Mouse (Mus musculus): ENCODE results near the gene Ifitm2. TPM values are rescaled to one million over a fixed set of nuclear protein-coding genes. Genes with fewer than 3 reads are reported as not detected.

Gene Ifitm2
- polyA plus RNA-seq (2015; fragmentation: Nextera tagmentation; extraction: Ambion mirVana) = 798 and 816 TPM in 2 replicates

DNA sequence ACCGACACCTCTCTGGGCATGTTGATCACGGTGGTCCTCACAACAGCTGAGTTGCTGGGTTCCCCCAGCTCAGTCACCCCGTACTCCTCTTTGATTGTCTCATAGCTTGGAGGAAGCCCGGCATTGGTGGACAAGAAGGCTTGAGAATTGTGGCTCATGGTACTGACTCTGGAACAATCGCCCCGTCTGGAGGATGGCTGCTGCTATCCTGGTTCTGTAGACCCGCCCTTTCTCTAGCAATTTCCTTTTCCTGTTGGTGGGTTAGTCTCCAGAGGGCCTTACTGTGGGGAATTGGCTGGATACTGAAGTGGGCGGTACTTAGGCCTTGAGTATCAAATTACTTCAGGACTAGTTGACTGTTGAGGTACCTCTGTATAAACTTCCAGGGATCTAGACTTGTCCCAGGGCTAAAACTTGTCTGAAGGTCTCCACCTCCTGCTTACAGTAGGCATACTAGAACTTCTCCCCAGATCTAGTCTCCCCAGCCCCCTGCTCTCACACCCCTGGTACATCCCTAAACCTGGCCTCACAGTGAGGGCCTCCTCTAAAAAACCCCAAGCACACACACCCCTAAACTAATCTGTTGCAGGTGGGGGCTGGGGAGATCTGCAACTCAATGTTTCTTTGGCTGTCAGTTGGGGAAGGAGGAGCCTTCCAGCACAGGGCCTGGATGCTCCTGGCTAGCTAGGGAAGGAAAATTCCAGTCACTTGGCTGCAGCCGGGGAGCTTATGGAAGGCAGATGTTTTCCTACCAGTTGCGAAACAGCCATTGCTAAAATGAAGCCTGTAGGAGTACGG, at the start of gene Ifitm2, which contains the start of gene Gm45717:
TSS of gene Ifitm2 (minus strand) at position 230 of the 798 bp plus-strand sequence.
TSS of gene Gm45717 (minus strand) at position 180 of the 798 bp plus-strand sequence.
- Histone ChIP-seq H3K27ac (ENCODE audit: low read depth) (peak within 1 kb of the TSS; percentile 86), H3K9ac (replicated peaks) (peak within 1 kb of the TSS; percentile 72), H3K4me2 (ENCODE audit: low read depth, low read length) (peak within 1 kb of the TSS; percentile 80), H3K27me3 (ENCODE audit: insufficient read depth, low read length) (no peaks in the 10 kb centered on the region), H3K36me3 (replicated peaks; ENCODE audit: insufficient read depth, low read length) (0 out of 2 replicates have a peak, but pooled peaks cover 4% of the 10 kb centered on the region), H3K4me1 (ENCODE audit: insufficient read depth) (peaks cover 31% of the 10 kb centered on the region), H3K4me3 (ENCODE audit: low read depth, low read length) (peak within 1 kb of the TSS; percentile 66), H3K9me3 (ENCODE audit: low read length) (no peaks in the 10 kb centered on the region)
- WGBS (ENCODE audit: insufficient replicate concordance) = 11% methylated on average over 11 of the region's 11 CpGs
- ATAC-seq (peak; percentile 82), DNase-seq (peak; percentile 75)
- no peak for TF ChIP-seq CTCF (IDR thresholded peaks at IDR 0.05; ENCODE audit: low read depth)
- TF ChIP-seq EP300 (IDR thresholded peaks at IDR 0.05; ENCODE audit: low read depth) = peak; percentile 43; the same call in 1 of the 2 replicates

DNA sequence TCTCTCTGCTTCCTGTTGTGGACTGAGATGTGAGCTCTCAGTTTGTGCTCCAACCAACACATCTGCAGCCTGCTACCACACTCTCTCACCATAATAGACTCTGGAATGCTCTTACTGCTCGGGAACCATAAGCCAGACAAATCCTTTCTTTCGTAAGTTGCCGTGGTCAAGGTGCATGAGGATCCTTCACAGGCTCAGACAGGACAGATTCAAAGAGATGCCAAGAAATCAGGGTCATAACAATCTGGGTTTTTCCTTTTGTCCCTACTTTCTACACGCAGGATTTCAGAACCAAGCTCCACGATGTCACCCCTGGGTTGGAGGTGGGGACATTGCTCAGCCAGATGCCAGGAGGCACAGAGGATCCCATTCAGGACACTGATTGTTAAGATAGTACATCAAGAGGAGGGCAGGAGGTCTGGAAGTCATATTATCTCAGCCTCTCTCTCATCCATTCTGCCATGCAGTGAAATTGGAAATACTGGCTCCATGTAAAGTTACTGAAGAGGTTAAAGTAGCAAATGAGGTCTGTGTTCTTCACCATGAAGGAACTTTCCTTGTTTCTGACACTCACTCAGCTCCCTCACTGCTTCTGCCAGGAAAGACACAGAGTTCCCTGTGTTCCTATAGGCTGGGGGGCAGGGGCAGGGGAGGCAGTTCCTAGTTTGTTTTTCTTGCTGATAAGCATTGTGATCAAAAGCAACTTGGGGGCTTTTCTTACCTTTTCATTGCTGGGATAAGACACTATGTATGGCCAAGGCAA, 47.6 kb upstream of the Ifitm2 start:
- 75% methylated on average over 5 of the region's 5 CpGs for WGBS (ENCODE audit: insufficient replicate concordance)
- no peak for ATAC-seq
- H3K27me3 ChIP-seq (ENCODE audit: insufficient read depth, low read length) = no peaks in the 10 kb centered on the region
- no peaks in the 10 kb centered on the region for H3K9me3 ChIP-seq (ENCODE audit: low read length)
- no peak for DNase-seq
- H3K4me2 ChIP-seq (ENCODE audit: low read depth, low read length) = no peak overlapping the region
- peak overlapping the region; percentile 29; the same call in 1 of the 2 replicates for H3K27ac ChIP-seq (ENCODE audit: low read depth)
- no peak overlapping the region for H3K4me3 ChIP-seq (ENCODE audit: low read depth, low read length)
- TF ChIP-seq EP300 (IDR thresholded peaks at IDR 0.05; ENCODE audit: low read depth) (no peak), CTCF (IDR thresholded peaks at IDR 0.05; ENCODE audit: low read depth) (no peak)
- no peaks in the 10 kb centered on the region for H3K36me3 ChIP-seq (replicated peaks; ENCODE audit: insufficient read depth, low read length)
- peaks cover 9% of the 10 kb centered on the region for H3K4me1 ChIP-seq (ENCODE audit: insufficient read depth)
- H3K9ac ChIP-seq (replicated peaks) = no peak overlapping the region

DNA sequence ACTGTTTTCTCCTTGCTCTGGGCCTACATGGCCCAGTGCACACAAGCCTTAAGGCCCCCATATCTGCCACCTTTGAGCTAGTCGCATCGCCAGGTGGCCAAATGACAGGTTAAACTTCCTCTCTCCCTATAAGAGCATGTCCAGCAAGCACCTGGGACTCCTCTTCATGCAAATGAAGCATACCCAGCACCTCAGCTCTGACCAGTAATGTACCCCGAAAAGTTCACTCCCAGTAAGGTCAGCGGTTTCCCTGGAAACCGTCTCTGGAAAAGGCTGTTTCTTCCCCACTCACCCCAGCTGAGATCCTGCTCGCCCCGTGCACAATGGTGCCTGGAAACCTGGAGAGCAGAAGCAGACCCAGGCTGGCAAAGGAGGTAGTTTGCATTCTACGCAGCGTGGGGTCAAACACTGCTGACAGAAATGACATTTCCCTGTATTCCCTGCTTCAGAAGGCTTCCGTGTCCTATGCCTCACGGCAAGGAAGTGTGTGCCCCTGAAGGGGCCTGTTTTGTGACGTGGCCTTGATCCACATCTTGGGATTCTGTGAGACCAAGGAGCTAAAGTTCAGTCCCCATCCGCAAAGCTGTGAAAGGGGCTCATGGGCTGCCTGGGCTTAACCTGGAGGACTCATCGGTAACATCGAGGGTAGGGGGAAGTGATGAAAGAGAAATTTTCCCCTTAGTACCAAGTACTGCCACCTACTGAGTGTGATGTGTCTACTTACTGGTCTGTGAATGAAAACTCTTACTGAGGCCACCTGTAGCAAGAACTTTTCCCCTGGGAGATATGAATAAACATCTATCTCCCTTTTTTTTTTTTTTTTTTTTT, 45.3 kb upstream of the Ifitm2 start:
- Histone ChIP-seq H3K4me3 (ENCODE audit: low read depth, low read length) (no peak overlapping the region), H3K9ac (replicated peaks) (no peak overlapping the region), H3K4me2 (ENCODE audit: low read depth, low read length) (no peak overlapping the region), H3K4me1 (ENCODE audit: insufficient read depth) (peaks cover 3% of the 10 kb centered on the region; the same call in 1 of the 2 replicates), H3K27me3 (ENCODE audit: insufficient read depth, low read length) (no peaks in the 10 kb centered on the region), H3K36me3 (replicated peaks; ENCODE audit: insufficient read depth, low read length) (no peaks in the 10 kb centered on the region), H3K9me3 (ENCODE audit: low read length) (no peaks in the 10 kb centered on the region), H3K27ac (ENCODE audit: low read depth) (peak overlapping the region; percentile 6; the same call in 1 of the 2 replicates)
- no peak for TF ChIP-seq EP300 (IDR thresholded peaks at IDR 0.05; ENCODE audit: low read depth)
- TF ChIP-seq CTCF (IDR thresholded peaks at IDR 0.05; ENCODE audit: low read depth) = no peak
- 75% methylated on average over 15 of the region's 15 CpGs for WGBS (ENCODE audit: insufficient replicate concordance)
- DNase-seq (no peak), ATAC-seq (no peak)

DNA sequence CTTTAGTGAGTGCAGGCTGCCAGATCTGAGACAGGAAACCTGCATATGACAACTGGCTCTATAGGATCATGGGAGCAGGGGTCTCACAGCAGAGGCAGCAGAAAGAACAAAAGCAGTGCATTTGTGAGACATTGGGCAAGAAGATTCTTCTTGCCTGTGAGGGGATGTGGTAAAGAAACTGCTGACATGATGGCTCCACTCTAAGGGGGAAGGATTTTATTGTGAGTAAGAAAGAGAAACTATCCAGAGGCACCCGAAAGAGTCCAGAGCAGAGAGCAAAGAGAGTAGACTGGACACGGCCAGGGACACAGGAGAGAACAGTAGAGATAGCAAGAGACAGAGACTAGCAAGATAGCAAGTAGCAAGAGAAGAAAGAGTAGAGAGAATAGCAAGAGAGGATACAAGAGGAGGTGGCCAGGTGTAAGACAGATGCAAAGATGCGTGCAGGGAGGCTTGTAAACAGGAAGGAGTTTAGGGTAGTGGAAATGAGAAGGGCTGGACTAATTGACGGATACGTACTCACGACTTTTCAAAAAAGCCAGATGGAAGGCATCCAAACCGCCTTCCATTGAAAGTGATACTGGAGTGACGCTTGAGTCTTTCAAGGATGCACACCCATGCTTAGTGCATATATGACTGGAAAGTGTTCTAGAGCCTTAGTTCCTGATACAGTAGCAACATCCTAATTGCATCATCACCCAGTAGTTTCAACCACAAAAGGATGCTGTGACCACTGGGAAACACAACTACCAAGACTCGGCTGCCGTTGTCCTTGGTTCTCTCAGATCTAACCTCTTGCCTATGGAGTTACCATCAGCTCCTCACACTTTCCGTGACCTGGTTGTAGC, 43.3 kb upstream of the Ifitm2 start:
- TF ChIP-seq EP300 (IDR thresholded peaks at IDR 0.05; ENCODE audit: low read depth) (peak; percentile 39; the same call in 1 of the 2 replicates), CTCF (IDR thresholded peaks at IDR 0.05; ENCODE audit: low read depth) (no peak)
- Histone ChIP-seq H3K4me1 (ENCODE audit: insufficient read depth) (peaks cover 3% of the 10 kb centered on the region; the same call in 1 of the 2 replicates), H3K27ac (ENCODE audit: low read depth) (peak overlapping the region; percentile 81), H3K4me2 (ENCODE audit: low read depth, low read length) (peak overlapping the region; percentile 27; the same call in 1 of the 2 replicates), H3K4me3 (ENCODE audit: low read depth, low read length) (peak overlapping the region; percentile 18; the same call in 1 of the 2 replicates), H3K9ac (replicated peaks) (peak overlapping the region; percentile 27; the same call in 1 of the 2 replicates), H3K27me3 (ENCODE audit: insufficient read depth, low read length) (no peaks in the 10 kb centered on the region), H3K36me3 (replicated peaks; ENCODE audit: insufficient read depth, low read length) (no peaks in the 10 kb centered on the region), H3K9me3 (ENCODE audit: low read length) (no peaks in the 10 kb centered on the region)
- WGBS (ENCODE audit: insufficient replicate concordance) = 57% methylated on average over 11 of the region's 11 CpGs
- DNase-seq (no peak), ATAC-seq (peak; percentile 72)

DNA sequence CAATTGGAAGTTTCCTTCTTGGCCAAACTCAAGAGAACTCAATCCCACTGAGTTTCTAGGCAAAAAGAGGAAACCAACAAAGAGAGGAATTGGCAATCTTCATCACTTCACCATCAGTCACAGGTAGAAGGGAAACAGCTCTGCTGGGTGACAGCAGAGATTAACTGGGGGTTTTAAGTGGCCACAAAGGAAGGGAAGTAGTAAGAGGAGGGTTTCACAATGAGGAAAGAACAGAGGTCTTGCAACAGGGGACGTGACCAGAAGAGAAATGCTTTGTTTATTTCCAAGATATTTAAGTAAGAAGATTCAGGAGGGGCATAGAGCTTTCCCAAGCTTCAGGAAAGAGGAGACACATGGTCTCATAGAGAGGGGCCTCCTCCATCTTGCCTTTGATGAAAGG, 42.0 kb upstream of the Ifitm2 start:
- Histone ChIP-seq H3K9ac (replicated peaks) (no peak overlapping the region), H3K27me3 (ENCODE audit: insufficient read depth, low read length) (no peaks in the 10 kb centered on the region), H3K4me2 (ENCODE audit: low read depth, low read length) (0 out of 2 replicates have a peak overlapping the region, but pooled peaks have one; percentile 22), H3K4me3 (ENCODE audit: low read depth, low read length) (no peak overlapping the region), H3K36me3 (replicated peaks; ENCODE audit: insufficient read depth, low read length) (no peaks in the 10 kb centered on the region), H3K27ac (ENCODE audit: low read depth) (peak overlapping the region; percentile 81), H3K4me1 (ENCODE audit: insufficient read depth) (peaks cover 3% of the 10 kb centered on the region; the same call in 1 of the 2 replicates), H3K9me3 (ENCODE audit: low read length) (no peaks in the 10 kb centered on the region)
- peak; percentile 14 for DNase-seq
- TF ChIP-seq CTCF (IDR thresholded peaks at IDR 0.05; ENCODE audit: low read depth) (no peak), EP300 (IDR thresholded peaks at IDR 0.05; ENCODE audit: low read depth) (no peak)
- ATAC-seq = peak; percentile 38; the same call in 1 of the 2 replicates
- WGBS (ENCODE audit: insufficient replicate concordance) = 25% methylated on average over 1 of the region's 1 CpGs

Data from liver, postnatal 0 days (tissue).